Mouse (Mus musculus): Measurements from ENCODE around the gene Zbtb5.
"Not testable (repeated sequence)": the region's sequence is repeated elsewhere in the genome, so short reads cannot be mapped to it uniquely, and the experiment has no call there.

The Zbtb5 gene

DNA sequence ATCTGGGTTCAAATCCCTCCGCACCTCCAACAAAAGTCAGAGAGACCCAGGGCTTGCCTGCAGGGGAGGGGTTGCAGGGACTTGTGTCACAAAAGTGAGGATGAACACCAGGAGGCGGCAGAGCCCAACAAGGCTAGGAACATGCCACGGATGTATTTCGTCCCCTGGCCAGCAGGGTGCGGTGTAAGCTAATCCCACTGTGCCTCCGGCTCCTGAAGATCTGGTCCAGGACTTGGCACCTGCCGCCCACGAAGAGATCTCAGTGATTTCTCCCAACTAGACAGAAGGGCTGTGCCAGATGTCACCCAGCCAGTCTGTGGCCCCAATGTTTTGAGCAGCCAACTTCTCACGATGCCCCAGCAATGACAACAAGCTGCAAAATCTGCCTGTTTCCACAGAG lies 38.8 kb downstream of the Zbtb5 start:
- peak; percentile 78 for DNase-seq (ENCODE audit: extremely low read depth, insufficient read length, low spot score)

DNA sequence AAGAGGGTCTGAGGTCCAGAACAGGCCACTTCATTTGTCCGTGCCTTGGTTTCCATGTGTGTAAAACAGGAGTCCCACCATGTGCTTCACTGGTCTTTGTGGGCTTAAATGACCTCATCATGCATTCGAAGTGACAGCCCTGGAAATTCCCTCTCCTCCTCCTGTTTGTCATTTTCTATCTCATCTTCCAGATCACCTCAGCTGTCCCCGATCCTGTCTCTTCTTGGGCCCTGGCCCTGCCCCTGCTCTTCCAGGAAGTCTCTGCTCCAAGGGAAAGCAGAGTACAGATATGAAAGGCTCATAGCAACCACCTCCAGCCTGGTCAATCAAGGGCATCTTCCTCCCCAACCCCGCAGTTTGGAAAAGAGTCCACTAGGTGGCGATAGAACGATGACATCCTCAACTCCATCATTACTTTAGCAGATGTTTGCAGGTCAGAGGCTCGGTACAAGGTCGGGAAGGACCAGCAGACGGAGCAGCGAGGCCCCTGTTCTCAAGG lies 41.6 kb downstream of the Zbtb5 start:
- DNase-seq (ENCODE audit: extremely low read depth, insufficient read length, low spot score), result no peak

DNA sequence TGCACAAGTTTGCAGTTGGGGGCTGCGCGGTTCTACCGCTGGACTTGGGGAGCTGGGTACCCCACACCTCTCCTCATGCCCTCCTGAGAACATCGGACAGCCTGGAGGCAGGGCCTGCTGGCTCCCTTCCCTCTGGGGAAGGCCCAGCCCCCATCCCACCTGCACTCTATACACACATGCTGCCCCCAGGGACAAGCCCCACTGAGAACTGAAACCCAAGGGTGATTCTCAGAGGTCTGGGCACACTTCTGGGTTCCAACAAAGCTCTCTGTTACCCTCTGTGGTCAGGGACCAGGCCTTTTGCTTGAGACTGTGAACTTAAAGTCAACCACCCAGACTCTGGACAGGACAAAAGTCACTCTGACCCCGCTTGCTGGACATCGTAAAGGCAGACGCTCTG lies 42.2 kb downstream of the Zbtb5 start:
- DNase-seq (ENCODE audit: extremely low read depth, insufficient read length, low spot score), result no peak

DNA sequence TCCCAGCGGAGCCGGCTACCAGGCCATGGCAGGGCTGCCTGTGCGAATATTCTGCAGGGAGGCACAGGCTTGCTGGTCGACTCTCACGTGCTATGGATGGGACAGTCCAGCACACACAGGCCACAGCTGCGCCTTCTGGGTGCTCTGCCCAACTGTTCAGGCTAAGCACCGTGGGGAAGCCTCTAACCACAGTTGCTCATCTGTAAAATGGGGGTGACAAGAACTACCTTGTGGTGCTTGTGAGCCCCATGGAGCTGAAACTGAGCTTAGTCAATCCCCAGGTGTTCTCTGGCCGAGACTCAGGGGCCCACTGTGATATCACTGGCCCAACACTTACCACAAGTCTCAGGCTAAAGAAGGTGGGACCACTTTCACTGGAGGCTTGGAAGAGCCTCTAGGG lies 44.8 kb downstream of the Zbtb5 start:
- no peak for DNase-seq (ENCODE audit: extremely low read depth, insufficient read length, low spot score)

DNA sequence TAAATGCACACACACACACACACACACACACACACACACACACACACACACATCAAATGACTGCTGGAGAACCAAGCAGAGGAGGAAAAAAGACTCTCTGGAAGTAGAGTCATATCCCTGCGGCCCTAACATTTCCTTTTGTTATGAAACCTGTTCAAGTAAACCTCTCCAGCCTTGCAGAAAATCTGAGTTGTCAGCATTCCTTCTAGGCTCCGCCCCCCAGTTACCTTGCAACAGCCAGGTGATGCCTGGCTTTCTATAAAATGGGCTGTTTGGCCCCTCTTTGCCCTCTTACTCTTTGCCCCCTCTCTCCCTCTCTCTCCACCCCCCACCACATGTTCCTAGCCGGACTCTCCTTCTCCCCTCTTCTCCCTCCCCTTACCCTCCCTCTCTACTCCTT lies 46.5 kb downstream of the Zbtb5 start:
- DNase-seq (ENCODE audit: extremely low read depth, insufficient read length, low spot score), result no peak

DNA sequence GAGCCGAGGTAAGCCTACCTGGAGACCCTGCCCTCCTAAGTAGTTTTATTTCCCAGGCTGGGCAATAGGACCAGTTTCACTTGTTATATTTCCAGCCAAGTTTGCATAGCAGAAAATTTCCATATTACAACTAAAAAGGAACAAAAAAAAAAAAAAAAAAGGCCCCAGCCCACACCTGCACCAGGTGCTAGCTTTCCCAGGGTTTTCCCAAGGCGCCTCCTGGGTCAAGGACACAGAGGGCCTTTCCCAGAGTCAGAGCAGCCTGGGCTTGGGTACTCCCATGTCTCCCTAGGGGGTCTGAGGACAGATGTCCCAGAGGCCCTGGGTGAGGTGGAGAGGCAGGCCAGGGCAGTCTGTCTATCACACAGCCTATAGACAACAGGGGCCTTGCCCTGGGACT lies 47.0 kb downstream of the Zbtb5 start:
- DNase-seq (ENCODE audit: extremely low read depth, insufficient read length, low spot score), result no peak

DNA sequence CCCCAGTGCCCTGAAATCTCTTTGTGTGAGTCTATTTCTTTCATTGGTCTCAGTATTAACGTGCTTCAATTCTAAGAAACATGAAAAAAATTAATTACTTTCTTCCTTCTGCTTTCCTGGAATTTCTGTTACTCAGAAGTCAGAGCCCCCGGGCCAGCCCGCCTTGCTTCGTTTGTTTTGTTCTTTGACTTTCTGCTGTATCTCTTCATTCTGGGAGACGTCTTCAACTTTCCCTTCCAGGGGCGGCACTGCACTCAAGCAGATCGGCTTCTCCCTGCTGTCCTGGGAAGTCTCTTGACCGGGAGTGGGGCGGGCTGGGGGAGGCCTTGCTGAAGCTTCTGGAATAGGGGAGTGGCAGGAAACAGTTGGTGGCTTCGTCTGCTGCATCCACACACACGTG lies 49.1 kb downstream of the Zbtb5 start:
- DNase-seq (ENCODE audit: extremely low read depth, insufficient read length, low spot score), result no peak

DNA sequence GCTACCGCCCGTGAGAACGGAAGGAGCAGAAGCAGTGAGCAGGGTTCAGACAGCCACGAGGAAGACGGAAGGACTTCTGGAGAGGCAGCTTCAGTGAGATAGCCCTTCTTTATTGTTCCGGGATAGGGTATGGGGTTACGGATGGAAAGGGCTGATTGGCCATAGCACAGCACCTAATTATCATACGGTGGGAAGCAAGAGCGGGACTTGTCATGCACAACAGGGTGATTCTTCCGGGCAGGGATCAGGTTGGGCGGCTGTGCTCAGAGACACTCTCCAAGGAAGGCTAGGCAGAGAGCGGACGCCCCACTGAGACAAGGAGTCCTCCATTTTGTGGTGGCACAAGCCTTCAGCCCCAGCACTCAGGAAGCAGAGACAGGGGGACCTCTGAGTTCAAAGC lies 53.0 kb downstream of the Zbtb5 start:
- no peak for DNase-seq (ENCODE audit: extremely low read depth, insufficient read length, low spot score)

DNA sequence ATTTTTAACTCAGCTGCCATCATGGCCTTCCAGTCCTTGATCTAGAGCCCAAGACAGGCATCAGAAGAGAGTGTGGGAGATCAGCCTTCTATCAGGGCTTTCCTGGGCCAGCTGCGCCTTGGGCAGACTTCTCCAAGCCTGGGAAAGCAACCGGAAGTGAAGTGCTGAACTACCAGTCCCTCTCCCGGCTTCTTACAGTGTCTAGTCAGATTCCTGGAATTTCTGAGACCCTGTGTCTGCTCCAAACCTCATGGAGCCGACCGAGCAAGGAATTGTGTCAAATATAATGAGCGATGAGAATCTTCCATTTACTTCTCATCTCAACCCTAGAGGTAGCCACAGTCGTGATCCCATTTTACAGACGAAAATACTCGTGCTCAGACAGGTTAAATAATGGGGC lies 53.4 kb downstream of the Zbtb5 start:
- DNase-seq (ENCODE audit: extremely low read depth, insufficient read length, low spot score), result no peak

DNA sequence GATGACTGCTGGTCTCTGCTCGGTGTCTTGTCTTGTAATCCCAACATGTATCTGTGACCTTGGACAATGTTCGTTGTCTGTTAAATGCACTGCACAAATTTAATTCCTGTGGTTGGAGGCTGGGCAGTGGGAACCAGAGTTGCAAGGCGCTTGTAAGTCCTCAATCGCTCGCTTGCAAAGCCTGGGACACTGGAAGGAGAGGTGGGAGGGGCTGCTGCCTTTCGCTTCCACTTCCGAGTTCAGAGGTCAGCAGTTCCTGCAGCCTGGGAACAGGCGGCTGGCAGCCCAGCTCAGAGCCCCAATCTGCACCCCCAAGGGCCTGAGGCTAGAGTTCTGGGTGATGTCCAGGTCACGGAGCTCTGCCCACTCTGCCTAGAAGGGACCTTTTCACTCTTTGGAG lies 59.2 kb downstream of the Zbtb5 start:
- no peak for DNase-seq (ENCODE audit: extremely low read depth, insufficient read length, low spot score)

DNA sequence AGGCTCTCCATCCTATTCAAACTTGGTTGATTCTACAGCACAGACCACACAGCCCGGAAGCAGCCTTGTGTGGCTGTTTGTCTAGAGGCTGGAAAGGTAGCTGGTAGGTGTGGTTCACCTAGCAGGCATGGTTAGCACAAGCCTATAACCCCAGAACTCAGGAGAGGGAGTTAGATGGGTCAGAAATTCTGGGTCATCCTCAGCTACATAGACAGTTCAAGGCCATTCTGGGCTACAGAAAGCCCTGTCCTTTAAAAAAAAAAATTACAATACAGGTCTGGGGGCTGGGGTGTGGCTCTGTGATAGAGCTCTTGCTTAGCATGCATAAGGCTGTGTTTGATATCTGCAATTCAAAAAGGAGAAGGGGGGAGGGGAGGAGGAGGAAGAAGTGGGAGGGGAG lies 63.9 kb downstream of the Zbtb5 start:
- no peak for DNase-seq (ENCODE audit: extremely low read depth, insufficient read length, low spot score)

DNA sequence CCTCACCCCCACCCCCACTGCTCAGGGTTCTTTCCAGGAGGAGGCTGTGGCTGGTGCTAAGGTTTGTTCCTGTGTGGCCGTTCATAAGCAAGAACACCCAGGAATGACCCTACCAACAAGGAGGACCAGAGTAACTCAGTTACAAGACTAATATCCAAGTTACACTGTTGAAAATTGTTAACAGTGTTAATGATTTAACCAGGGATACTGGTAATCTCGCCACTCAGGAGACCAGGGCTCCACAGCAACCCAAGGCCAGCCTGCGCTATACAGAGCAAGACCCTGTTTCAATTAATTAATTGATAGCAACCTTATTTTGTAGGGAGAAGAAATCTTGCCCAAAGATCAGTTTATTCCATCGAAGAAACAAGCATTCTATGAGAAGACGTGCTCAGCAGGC lies 64.7 kb downstream of the Zbtb5 start:
- DNase-seq (ENCODE audit: extremely low read depth, insufficient read length, low spot score), result no peak

DNA sequence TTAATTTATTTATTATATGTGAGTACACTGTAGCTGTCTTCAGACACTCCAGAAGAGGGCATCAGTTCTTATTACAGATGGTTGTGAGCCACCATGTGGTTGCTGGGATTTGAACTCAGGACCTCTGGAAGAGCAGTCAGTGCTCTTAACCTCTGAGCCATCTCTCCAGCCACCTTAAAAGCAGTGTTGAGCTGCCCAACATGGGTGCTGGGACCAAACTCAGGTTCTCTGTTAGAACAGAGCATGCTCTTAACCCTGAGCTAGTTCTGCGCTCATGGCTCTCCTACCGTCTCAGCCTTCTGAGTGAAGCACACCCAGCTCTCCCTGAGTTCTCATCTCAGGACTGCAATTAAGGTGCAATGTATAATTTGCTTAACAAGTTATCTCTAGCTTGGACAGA lies 66.1 kb downstream of the Zbtb5 start:
- not testable (repeated sequence) for DNase-seq (ENCODE audit: extremely low read depth, insufficient read length, low spot score)

DNA sequence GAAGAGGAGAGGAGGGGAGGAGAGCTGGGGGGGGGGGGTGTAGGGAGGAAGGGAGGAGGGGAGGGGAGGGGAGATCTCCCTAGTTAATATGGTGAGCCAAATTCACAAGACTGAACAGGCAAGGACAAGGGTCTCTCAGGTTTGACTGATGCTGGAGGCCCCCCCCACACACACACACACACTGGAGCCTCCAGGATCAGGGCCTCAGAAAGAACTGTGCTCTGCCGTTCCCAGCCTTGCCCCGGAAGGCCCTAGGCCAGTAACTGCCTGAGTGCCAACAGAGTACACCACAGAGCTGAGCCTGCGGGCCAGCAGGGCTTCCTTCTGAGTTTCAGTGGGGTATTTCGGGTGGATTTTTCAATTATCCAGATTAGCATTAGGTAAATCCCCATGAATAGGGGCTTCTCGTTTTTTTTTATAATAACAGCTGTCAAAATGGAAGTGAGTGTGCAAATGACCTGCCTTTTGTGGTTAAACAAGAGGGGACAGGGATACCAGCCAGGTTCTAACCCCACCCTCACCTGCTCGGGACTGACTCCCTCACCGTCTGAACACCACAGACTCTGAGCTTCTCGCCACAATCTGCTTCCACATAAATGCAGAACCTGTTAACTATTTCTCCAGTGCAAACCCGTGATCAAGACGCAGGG lies 67.7 kb downstream of the Zbtb5 start:
- DNase-seq (ENCODE audit: extremely low read depth, insufficient read length, low spot score), result no peak

DNA sequence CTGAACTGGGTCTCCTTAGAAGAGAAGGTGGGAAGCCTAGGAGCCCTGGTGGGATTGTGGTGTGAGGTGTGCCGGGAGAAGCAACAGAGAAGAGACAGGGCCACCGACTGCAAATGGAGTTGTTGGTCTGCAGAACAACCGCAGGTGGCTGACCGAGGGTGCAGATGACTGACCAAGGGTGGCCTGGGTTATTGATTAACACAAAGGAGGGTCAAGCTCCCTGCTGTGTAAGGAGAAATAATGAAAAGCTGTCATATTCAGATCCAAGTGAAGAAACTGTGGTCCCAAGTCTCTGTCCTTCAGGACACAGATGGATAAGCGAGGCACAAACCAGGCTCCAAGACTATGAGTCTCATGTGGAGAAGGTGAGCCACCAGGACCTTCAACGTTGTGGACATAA lies 68.7 kb downstream of the Zbtb5 start:
- no peak for DNase-seq (ENCODE audit: extremely low read depth, insufficient read length, low spot score)

DNA sequence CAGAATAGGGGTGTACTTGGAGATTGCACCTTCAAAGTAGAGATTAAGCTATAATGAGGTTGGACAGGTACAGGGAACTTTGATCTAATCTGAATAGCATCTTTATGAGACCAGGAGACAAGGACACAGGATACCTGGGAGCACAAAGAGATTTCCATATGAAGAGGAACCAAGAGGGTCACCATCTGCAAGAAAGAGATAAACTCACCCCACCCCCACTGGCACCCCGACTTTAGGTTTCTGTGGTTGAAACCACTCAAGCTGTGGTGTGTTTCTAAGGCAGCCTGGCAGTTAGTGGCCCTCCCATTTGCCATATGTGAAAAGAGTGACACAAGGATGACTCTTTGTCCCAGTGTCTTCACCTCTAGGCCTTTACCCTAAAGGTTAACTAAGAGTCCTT lies 70.0 kb downstream of the Zbtb5 start:
- no peak for DNase-seq (ENCODE audit: extremely low read depth, insufficient read length, low spot score)
